Mouse (Mus musculus) neural tube, embryonic 14.5 days (tissue): ENCODE data around the gene Tie1. TPM values are rescaled to one million over a fixed set of nuclear protein-coding genes. Genes with fewer than 3 reads are reported as not detected.

ENCODE experiments used
- ATAC-seq: fragments of 200-750 bp; cut with Nextera tagmentation; 2 replicates; pipeline ENCODE4 v1.8.0; 2017; ENCODE audit warnings: low read depth, mild to moderate bottlenecking, moderate TSS enrichment, moderate library complexity
- H3K27ac ChIP-seq: fragments of 300-500 bp; sonication (generic); 2 replicates; pipeline ENCODE4 v1.5.1; 2014; ENCODE audit warnings: low read depth, mild to moderate bottlenecking, control low read depth, low read length, moderate library complexity, mixed read lengths
- H3K27me3 ChIP-seq: fragments of 300-500 bp; sonication (generic); 2 replicates; pipeline ENCODE4 v1.6.1; 2014; ENCODE audit warnings: low read length; ENCODE audit not compliant: control insufficient read depth, insufficient read depth
- H3K36me3 ChIP-seq: fragments of 300-500 bp; sonication (generic); 2 replicates; pipeline ENCODE4 v1.6.1; 2014; ENCODE audit warnings: low read length, mixed read lengths; ENCODE audit not compliant: control insufficient read depth, insufficient read depth
- H3K4me1 ChIP-seq: fragments of 300-500 bp; sonication (generic); 2 replicates; pipeline ENCODE4 v1.6.1; 2014; ENCODE audit warnings: low read length; ENCODE audit not compliant: control insufficient read depth, insufficient read depth
- H3K4me2 ChIP-seq: fragments of 300-500 bp; sonication (generic); 2 replicates; pipeline ENCODE4 v1.6.1; 2014; ENCODE audit warnings: mild to moderate bottlenecking, low read depth, low read length, control low read depth
- H3K4me3 ChIP-seq: fragments of 300-500 bp; sonication (generic); 2 replicates; pipeline ENCODE4 v1.5.1; 2014; ENCODE audit warnings: low read depth, low read length, control low read depth, mixed read lengths
- H3K9ac ChIP-seq: fragments of 300-500 bp; sonication (generic); replicated peaks from 2 replicates; pipeline ENCODE4 v1.6.1; 2014; ENCODE audit warnings: low read depth, mild to moderate bottlenecking, control low read depth, low read length, mixed read lengths
- H3K9me3 ChIP-seq: fragments of 300-500 bp; sonication (generic); 2 replicates; pipeline ENCODE4 v1.6.1; 2016; ENCODE audit warnings: low read length; ENCODE audit not compliant: control insufficient read depth
- WGBS: fragments of 180-500 bp; shearing (Covaris S2); extraction: QIAGEN DNeasy Blood & Tissue Kit; methylation state at CpG from one replicate; pipeline ENCODE4 v1.1.7; 2014; 5-methylcytosine and 5-hydroxymethylcytosine counted together
- polyA plus RNA-seq: library from polyadenylated mRNA; unstranded; fragments of >200 nt; fragmentation: Nextera tagmentation; extraction: Ambion mirVana; gene quantifications from 2 replicates; pipeline ENCODE4 v1.2.1, GENCODE M21; 2014

The Tie1 gene
- polyA plus RNA-seq, 1 experiment from 2014 or later: 6.1 TPM

GRCm38 (mm10) chr4:118427768-118428451 lies 62.0 kb downstream of the Tie1 start, which contains the start of gene Elovl1:
Elovl1 (plus strand) TSS chr4:118428093.
- Histone ChIP-seq H3K4me2 (peak within 1 kb of the TSS; percentile 59), H3K9ac (peak within 1 kb of the TSS; percentile 43), H3K9me3 (no peaks in the 10 kb centered on the region), H3K36me3 (peaks cover 4% of the 10 kb centered on the region), H3K27me3 (no peaks in the 10 kb centered on the region), H3K4me1 (peaks cover 12% of the 10 kb centered on the region; the same call in 1 of the 2 replicates), H3K27ac (peak within 1 kb of the TSS; percentile 65), H3K4me3 (peak within 1 kb of the TSS; percentile 38)
- ATAC-seq: peak; percentile 93
- WGBS: 0% methylated on average over 25 of the region's 31 CpGs

- Histone ChIP-seq H3K9me3 (no peaks in the 10 kb centered on the region), H3K27ac (peak overlapping the region; percentile 65), H3K4me1 (peaks cover 12% of the 10 kb centered on the region; the same call in 1 of the 2 replicates), H3K4me2 (peak overlapping the region; percentile 59), H3K4me3 (peak overlapping the region; percentile 38), H3K36me3 (peaks cover 4% of the 10 kb centered on the region), H3K27me3 (no peaks in the 10 kb centered on the region), H3K9ac (peak overlapping the region; percentile 43)
- WGBS: 1% methylated on average over 5 of the region's 5 CpGs
- ATAC-seq: peak; percentile 38; the same call in 1 of the 2 replicates
These were observed 62.5 kb downstream of the Tie1 start for GRCm38 (mm10) chr4:118427415-118427767.

- Histone ChIP-seq H3K27ac (no peak overlapping the region), H3K4me3 (no peak overlapping the region), H3K9ac (no peak overlapping the region), H3K9me3 (no peaks in the 10 kb centered on the region), H3K4me2 (no peak overlapping the region), H3K27me3 (no peaks in the 10 kb centered on the region), H3K36me3 (peaks cover 5% of the 10 kb centered on the region; the same call in 1 of the 2 replicates), H3K4me1 (peaks cover 12% of the 10 kb centered on the region; the same call in 1 of the 2 replicates)
- WGBS: 93% methylated on average over 1 of the region's 1 CpGs
- no peak for ATAC-seq
These were observed 64.5 kb downstream of the Tie1 start for GRCm38 (mm10) chr4:118425374-118425773.

- Histone ChIP-seq H3K9ac (no peak overlapping the region), H3K27ac (no peak overlapping the region), H3K27me3 (no peaks in the 10 kb centered on the region), H3K4me2 (no peak overlapping the region), H3K9me3 (no peaks in the 10 kb centered on the region), H3K36me3 (peaks cover 9% of the 10 kb centered on the region), H3K4me3 (no peak overlapping the region), H3K4me1 (peaks cover 12% of the 10 kb centered on the region; the same call in 1 of the 2 replicates)
- WGBS: 87% methylated on average over 4 of the region's 4 CpGs
- ATAC-seq: no peak
These were observed 65.2 kb downstream of the Tie1 start for GRCm38 (mm10) chr4:118424541-118425160.

- H3K4me2 ChIP-seq: no peak overlapping the region
- no peak overlapping the region for H3K4me3 ChIP-seq
- H3K9me3 ChIP-seq: no peaks in the 10 kb centered on the region
- no peak for ATAC-seq
- 90% methylated on average over 3 of the region's 3 CpGs for WGBS
- H3K27ac ChIP-seq: no peak overlapping the region
- peaks cover 25% of the 10 kb centered on the region for H3K36me3 ChIP-seq
- H3K27me3 ChIP-seq: no peaks in the 10 kb centered on the region
- no peak overlapping the region for H3K9ac ChIP-seq
- no peaks in the 10 kb centered on the region for H3K4me1 ChIP-seq
These were observed 68.5 kb downstream of the Tie1 start for GRCm38 (mm10) chr4:118421384-118421783.

Other genes starting within 250 kb of the Tie1 start
- 52.4 and 66.7 TPM in 2 replicates for gene Ptprf, start 198.7 kb downstream of the Tie1 start, polyA plus RNA-seq
- 13.7 and 14.5 TPM in 2 replicates for gene Szt2, start 80.8 kb downstream of the Tie1 start, polyA plus RNA-seq
- gene Med8, start 80.7 kb downstream of the Tie1 start, polyA plus RNA-seq: 100 and 103 TPM in 2 replicates
- gene Elovl1, start 62.0 kb downstream of the Tie1 start, polyA plus RNA-seq: 20.2 and 39.0 TPM in 2 replicates
- gene Cdc20, start 52.7 kb downstream of the Tie1 start, polyA plus RNA-seq: 13.3 and 24.0 TPM in 2 replicates
- gene Mpl, start 32.5 kb downstream of the Tie1 start, polyA plus RNA-seq: 0.12 TPM in 1 of 2 replicates, not detected in the other
- gene 2610528J11Rik, start 36.9 kb upstream of the Tie1 start, polyA plus RNA-seq: not detected in 2 replicates
- gene Tmem125, start 54.0 kb upstream of the Tie1 start, polyA plus RNA-seq: 0.44 TPM in 1 of 2 replicates, not detected in the other
- gene Cfap57, start 130.7 kb upstream of the Tie1 start, polyA plus RNA-seq: 1.5 TPM in 2 replicates
- 100.0 and 117 TPM in 2 replicates for gene Ebna1bp2, start 130.7 kb upstream of the Tie1 start, polyA plus RNA-seq
- gene Olfr62, start 168.9 kb upstream of the Tie1 start, polyA plus RNA-seq: not detected in 2 replicates
- not detected in 2 replicates for gene Olfr1342, start 202.7 kb upstream of the Tie1 start, polyA plus RNA-seq
- gene Olfr1341, start 213.5 kb upstream of the Tie1 start, polyA plus RNA-seq: not detected in 2 replicates
- not detected in 2 replicates for gene Olfr1340, start 230.1 kb upstream of the Tie1 start, polyA plus RNA-seq
- gene Olfr1339, start 242.1 kb upstream of the Tie1 start, polyA plus RNA-seq: not detected in 2 replicates